Mouse (Mus musculus) liver, postnatal 0 days (tissue): ENCODE results near the gene Ece1. TPM values are rescaled to one million over a fixed set of nuclear protein-coding genes. Genes with fewer than 3 reads are reported as not detected.
"Not testable (repeated sequence)": the region's sequence is repeated elsewhere in the genome, so short reads cannot be mapped to it uniquely, and the experiment has no call there.

Experiments used
- ATAC-seq: fragments of 200-750 bp; cut with Nextera tagmentation; 2 replicates; pipeline ENCODE4 v1.8.0; 2017; ENCODE audit warnings: mild to moderate bottlenecking, moderate library complexity
- DNase-seq: peaks from one replicate; pipeline ENCODE4 v3.0.0-alpha.2; 2016
- H3K27ac ChIP-seq: fragments of 300-500 bp; sonication (generic); 2 replicates; pipeline ENCODE4 v1.5.1; 2014; ENCODE audit warnings: antibody characterized with exemption, moderate library complexity, mild to moderate bottlenecking, low read depth
- H3K27me3 ChIP-seq: fragments of 300-500 bp; sonication (generic); 2 replicates; pipeline ENCODE4 v1.6.1; 2014; ENCODE audit warnings: low read length, control low read depth, mixed read lengths; ENCODE audit not compliant: insufficient read depth
- H3K36me3 ChIP-seq: fragments of 300-500 bp; sonication (generic); replicated peaks from 2 replicates; pipeline ENCODE4 v1.6.1; 2014; ENCODE audit warnings: mild to moderate bottlenecking, control low read depth, low read length, moderate library complexity, mixed read lengths; ENCODE audit not compliant: insufficient read depth
- H3K4me1 ChIP-seq: fragments of 300-500 bp; sonication (generic); 2 replicates; pipeline ENCODE4 v1.6.1; 2014; ENCODE audit warnings: antibody characterized with exemption, mild to moderate bottlenecking, control low read depth; ENCODE audit not compliant: insufficient read depth
- H3K4me2 ChIP-seq: fragments of 300-500 bp; sonication (generic); 2 replicates; pipeline ENCODE4 v1.6.1; 2014; ENCODE audit warnings: low read depth, mild to moderate bottlenecking, low read length, moderate library complexity, mixed read lengths
- H3K4me3 ChIP-seq: fragments of 300-500 bp; sonication (generic); 2 replicates; pipeline ENCODE4 v1.5.1; 2014; ENCODE audit warnings: low read depth, low read length
- H3K9ac ChIP-seq: fragments of 300-500 bp; sonication (generic); replicated peaks from 2 replicates; pipeline ENCODE4 v1.6.1; 2014; ENCODE audit warnings: mild to moderate bottlenecking, moderate library complexity
- H3K9me3 ChIP-seq: fragments of 300-500 bp; sonication (generic); 2 replicates; pipeline ENCODE4 v1.6.1; 2016; ENCODE audit warnings: mild to moderate bottlenecking, control low read depth, low read length, mixed read lengths
- CTCF ChIP-seq: sonication (generic); IDR thresholded peaks from 2 replicates; pipeline ENCODE4 v1.5.1; 2016; ENCODE audit warnings: antibody characterized with exemption, low read depth
- EP300 ChIP-seq: IDR thresholded peaks from 2 replicates; pipeline ENCODE4 v1.6.1; 2016; ENCODE audit warnings: antibody characterized with exemption, low read depth, mild to moderate bottlenecking
- WGBS: fragments of 180-500 bp; shearing (Covaris S2); extraction: QIAGEN DNeasy Blood & Tissue Kit; methylation state at CpG from one replicate; pipeline ENCODE4 v1.1.7; 2014; ENCODE audit not compliant: insufficient replicate concordance; 5-methylcytosine and 5-hydroxymethylcytosine counted together
- polyA plus RNA-seq: library from polyadenylated mRNA; unstranded; fragments of >200 nt; fragmentation: Nextera tagmentation; extraction: Ambion mirVana; gene quantifications from 2 replicates; pipeline ENCODE4 v1.2.1, GENCODE M21; 2015

The Ece1 gene
- polyA plus RNA-seq, 1 experiment from 2014 or later: 35.7 TPM

GRCm38 (mm10) chr4:137963881-137964584, 102.0 kb downstream of the Ece1 start:
- WGBS: 70% methylated on average over 9 of the region's 9 CpGs
- no peaks in the 10 kb centered on the region for H3K4me1 ChIP-seq
- H3K27ac ChIP-seq: no peak overlapping the region
- no peak overlapping the region for H3K4me3 ChIP-seq
- H3K9me3 ChIP-seq: no peaks in the 10 kb centered on the region
- ATAC-seq: peak; percentile 48
- H3K27me3 ChIP-seq: no peaks in the 10 kb centered on the region
- peak; percentile 83 for DNase-seq
- peaks cover 32% of the 10 kb centered on the region for H3K36me3 ChIP-seq
- H3K4me2 ChIP-seq: no peak overlapping the region
- peak; percentile 81 for TF ChIP-seq CTCF
- no peak for TF ChIP-seq EP300
- no peak overlapping the region for H3K9ac ChIP-seq

DNA sequence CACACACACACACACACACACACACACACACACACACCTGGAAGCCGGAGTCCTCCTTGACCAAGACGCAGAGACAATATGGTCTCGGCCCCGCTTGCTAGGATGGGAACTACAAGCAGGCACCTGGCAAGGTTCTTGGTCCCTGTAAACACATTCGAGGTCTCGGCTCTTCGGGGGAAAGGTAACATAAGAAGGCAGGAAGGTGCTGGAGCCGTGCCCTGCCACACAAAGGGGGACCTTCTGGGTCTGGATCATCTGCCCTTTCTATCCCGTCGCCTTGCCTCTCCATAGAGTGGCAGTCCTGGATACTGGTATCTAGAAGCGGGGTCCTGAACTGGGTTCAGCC, 102.5 kb downstream of the Ece1 start:
- Histone ChIP-seq H3K27ac (no peak overlapping the region), H3K9me3 (no peaks in the 10 kb centered on the region), H3K36me3 (peaks cover 27% of the 10 kb centered on the region), H3K27me3 (no peaks in the 10 kb centered on the region), H3K9ac (no peak overlapping the region), H3K4me1 (no peaks in the 10 kb centered on the region), H3K4me3 (no peak overlapping the region), H3K4me2 (no peak overlapping the region)
- DNase-seq: no peak
- no peak for ATAC-seq
- 90% methylated on average over 11 of the region's 11 CpGs for WGBS
- TF ChIP-seq EP300 (no peak), CTCF (no peak)

GRCm38 (mm10) chr4:137968203-137968602, 106.2 kb downstream of the Ece1 start:
- WGBS: 13% methylated on average over 9 of the region's 9 CpGs
- H3K9ac ChIP-seq: no peak overlapping the region
- H3K27me3 ChIP-seq: no peaks in the 10 kb centered on the region
- no peaks in the 10 kb centered on the region for H3K9me3 ChIP-seq
- H3K4me3 ChIP-seq: no peak overlapping the region
- peaks cover 5% of the 10 kb centered on the region; the same call in 1 of the 2 replicates for H3K36me3 ChIP-seq
- H3K4me2 ChIP-seq: no peak overlapping the region
- TF ChIP-seq EP300 (no peak), CTCF (peak; percentile 98)
- ATAC-seq (peak; percentile 76), DNase-seq (peak; percentile 77)
- no peaks in the 10 kb centered on the region for H3K4me1 ChIP-seq
- H3K27ac ChIP-seq: no peak overlapping the region

DNA sequence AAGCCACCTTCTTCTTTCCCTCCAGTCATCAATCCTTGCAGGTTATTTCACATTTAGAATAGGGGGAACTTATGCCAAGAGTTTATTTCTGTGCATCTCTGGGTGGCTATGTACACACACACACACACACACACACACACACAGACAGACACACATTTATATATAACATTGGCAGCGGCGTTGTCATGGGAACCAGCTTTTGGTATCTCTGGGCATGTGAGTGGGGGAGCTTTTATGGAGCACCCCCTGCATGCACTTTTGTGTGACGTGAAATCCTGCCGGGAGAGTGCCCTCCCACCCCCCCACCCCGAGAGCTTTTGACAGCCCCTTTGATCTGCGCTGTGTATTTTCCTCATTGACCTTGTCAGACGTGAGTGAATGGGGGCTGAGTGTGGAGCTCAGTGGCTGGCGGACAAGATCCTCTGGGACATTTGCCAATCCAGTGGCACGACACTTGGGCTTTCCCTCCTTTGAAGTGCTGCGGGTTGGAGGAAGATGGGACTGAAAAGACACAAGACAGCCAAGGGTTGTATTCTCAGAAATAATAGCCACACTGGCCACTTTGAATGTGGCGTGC, 108.7 kb downstream of the Ece1 start:
- H3K27ac ChIP-seq, H3K4me1 ChIP-seq, H3K4me3 ChIP-seq, H3K9me3 ChIP-seq, ATAC-seq, H3K36me3 ChIP-seq, H3K9ac ChIP-seq, DNase-seq, H3K4me2 ChIP-seq, H3K27me3 ChIP-seq: not testable (repeated sequence)
- WGBS: no CpG with 5 or more reads among the region's 11 CpGs

DNA sequence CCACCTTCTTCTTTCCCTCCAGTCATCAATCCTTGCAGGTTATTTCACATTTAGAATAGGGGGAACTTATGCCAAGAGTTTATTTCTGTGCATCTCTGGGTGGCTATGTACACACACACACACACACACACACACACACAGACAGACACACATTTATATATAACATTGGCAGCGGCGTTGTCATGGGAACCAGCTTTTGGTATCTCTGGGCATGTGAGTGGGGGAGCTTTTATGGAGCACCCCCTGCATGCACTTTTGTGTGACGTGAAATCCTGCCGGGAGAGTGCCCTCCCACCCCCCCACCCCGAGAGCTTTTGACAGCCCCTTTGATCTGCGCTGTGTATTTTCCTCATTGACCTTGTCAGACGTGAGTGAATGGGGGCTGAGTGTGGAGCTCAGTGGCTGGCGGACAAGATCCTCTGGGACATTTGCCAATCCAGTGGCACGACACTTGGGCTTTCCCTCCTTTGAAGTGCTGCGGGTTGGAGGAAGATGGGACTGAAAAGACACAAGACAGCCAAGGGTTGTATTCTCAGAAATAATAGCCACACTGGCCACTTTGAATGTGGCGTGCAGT, 112.9 kb downstream of the Ece1 start:
- H3K36me3 ChIP-seq, H3K27me3 ChIP-seq, H3K9ac ChIP-seq, H3K9me3 ChIP-seq, DNase-seq, ATAC-seq, H3K4me1 ChIP-seq, H3K4me2 ChIP-seq, H3K4me3 ChIP-seq, H3K27ac ChIP-seq: not testable (repeated sequence)
- WGBS: no CpG with 5 or more reads among the region's 11 CpGs

DNA sequence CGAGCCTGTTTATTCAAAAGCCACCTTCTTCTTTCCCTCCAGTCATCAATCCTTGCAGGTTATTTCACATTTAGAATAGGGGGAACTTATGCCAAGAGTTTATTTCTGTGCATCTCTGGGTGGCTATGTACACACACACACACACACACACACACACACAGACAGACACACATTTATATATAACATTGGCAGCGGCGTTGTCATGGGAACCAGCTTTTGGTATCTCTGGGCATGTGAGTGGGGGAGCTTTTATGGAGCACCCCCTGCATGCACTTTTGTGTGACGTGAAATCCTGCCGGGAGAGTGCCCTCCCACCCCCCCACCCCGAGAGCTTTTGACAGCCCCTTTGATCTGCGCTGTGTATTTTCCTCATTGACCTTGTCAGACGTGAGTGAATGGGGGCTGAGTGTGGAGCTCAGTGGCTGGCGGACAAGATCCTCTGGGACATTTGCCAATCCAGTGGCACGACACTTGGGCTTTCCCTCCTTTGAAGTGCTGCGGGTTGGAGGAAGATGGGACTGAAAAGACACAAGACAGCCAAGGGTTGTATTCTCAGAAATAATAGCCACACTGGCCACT, 117.1 kb downstream of the Ece1 start:
- not testable (repeated sequence) for H3K4me1 ChIP-seq, H3K27me3 ChIP-seq, H3K36me3 ChIP-seq, H3K9ac ChIP-seq, H3K27ac ChIP-seq, ATAC-seq, H3K4me2 ChIP-seq, H3K9me3 ChIP-seq, DNase-seq, H3K4me3 ChIP-seq
- no CpG with 5 or more reads among the region's 11 CpGs for WGBS
